Mouse (Mus musculus): ENCODE results near the gene Ripor3. TPM values are rescaled to one million over a fixed set of nuclear protein-coding genes. Genes with fewer than 3 reads are reported as not detected.

The Ripor3 gene
- polyA plus RNA-seq, 1 experiment from 2014 or later = 2.9 TPM

DNA sequence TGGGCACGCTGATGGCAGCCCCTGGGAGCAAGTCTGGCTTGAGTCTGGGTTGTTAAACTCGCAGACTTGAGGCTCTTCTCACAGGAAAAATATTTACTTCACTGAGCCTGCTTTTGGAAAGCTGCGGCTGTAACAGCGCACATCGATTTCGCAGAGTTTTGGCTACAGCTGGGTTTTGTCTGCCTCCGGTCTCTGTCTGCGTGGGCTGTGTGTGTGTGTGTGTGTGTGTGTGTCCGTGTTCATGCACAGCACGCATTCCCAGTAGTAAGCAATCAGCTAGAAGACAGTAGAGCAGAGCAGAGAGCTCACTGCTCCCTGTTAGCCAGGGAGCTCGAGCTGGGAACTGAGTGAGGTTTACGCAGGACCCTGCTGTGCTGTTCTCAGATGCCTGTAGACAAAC, 14.8 kb upstream of the Ripor3 start:
- no peak overlapping the region for H3K4me2 ChIP-seq
- 76% methylated on average over 12 of the region's 12 CpGs for WGBS (ENCODE audit: insufficient replicate concordance)
- ATAC-seq = no peak
- peak overlapping the region; percentile 9; the same call in 1 of the 2 replicates for H3K27ac ChIP-seq
- H3K36me3 ChIP-seq = 0 out of 2 replicates have a peak, but pooled peaks cover 3% of the 10 kb centered on the region
- H3K4me1 ChIP-seq = peaks cover 21% of the 10 kb centered on the region
- no peak overlapping the region for H3K4me3 ChIP-seq
- no peak overlapping the region for H3K9ac ChIP-seq
- peaks cover 8% of the 10 kb centered on the region for H3K9me3 ChIP-seq (replicated peaks)
- H3K27me3 ChIP-seq (replicated peaks) = no peaks in the 10 kb centered on the region

DNA sequence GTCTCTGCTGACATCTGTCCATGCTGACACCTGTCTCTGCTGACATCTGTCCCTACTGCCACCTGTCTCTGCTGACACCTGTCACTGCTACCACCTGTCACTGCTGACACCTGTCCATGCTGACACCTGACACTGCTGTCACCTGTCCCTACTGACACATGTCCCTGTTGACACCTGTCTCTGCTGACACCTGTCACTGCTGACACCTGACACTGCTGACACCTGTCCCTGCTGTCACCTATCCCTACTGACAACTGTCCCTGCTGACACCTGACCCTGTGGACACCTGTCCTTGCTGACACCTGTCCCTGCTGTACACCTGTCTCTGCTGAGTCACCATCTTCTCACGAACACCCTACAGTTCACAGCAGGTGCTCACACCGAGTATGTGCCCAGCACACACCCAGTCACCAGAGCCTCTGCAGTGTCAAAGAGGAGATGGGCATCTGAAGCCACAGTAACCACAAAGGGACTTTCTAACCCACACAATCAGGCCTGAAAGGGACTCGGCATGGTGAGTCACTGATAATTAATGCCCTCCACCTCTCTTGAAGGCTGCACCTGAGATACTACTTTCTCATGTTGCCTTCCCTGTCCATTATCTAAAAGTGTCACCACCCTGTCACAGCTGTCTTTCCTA, 13.5 kb upstream of the Ripor3 start:
- ATAC-seq = peak; percentile 44; the same call in 1 of the 2 replicates
- 21% methylated on average over 3 of the region's 3 CpGs for WGBS (ENCODE audit: insufficient replicate concordance)
- H3K4me2 ChIP-seq = no peak overlapping the region
- no peak overlapping the region for H3K9ac ChIP-seq
- no peak overlapping the region for H3K27ac ChIP-seq
- no peak overlapping the region for H3K4me3 ChIP-seq
- H3K36me3 ChIP-seq = 0 out of 2 replicates have a peak, but pooled peaks cover 3% of the 10 kb centered on the region
- peaks cover 6% of the 10 kb centered on the region for H3K9me3 ChIP-seq (replicated peaks)
- no peaks in the 10 kb centered on the region for H3K27me3 ChIP-seq (replicated peaks)
- peaks cover 21% of the 10 kb centered on the region for H3K4me1 ChIP-seq

DNA sequence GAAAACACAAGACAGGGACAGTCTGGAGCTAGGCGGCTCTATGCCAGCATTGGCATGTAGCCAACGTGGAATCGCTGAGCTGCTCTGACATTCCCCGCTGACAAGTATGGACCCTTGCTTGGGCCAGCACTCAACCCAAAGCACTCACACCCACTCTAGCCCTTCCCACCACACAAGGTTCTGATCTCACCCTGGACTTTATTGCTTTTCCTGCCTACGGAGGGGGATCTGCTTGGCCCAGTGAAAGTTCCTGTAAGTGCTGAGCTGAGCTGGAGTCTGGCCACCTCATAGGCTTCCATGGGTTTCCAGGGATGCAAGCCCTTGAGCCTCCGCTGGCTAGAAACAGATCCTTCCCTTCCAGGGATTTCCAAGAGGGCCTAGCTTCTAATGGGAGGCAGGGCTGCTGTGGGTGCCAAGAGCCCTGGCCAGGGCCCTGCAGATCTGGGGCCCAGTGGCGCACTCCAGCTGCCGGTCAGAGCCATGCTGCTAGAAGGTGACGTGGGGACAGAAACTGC, 8.8 kb upstream of the Ripor3 start:
- Histone ChIP-seq H3K4me3 (no peak overlapping the region), H3K9ac (no peak overlapping the region), H3K27ac (no peak overlapping the region), H3K4me1 (peaks cover 30% of the 10 kb centered on the region), H3K4me2 (no peak overlapping the region), H3K9me3 (replicated peaks) (no peaks in the 10 kb centered on the region), H3K36me3 (0 out of 2 replicates have a peak, but pooled peaks cover 3% of the 10 kb centered on the region), H3K27me3 (replicated peaks) (no peaks in the 10 kb centered on the region)
- ATAC-seq = no peak
- WGBS (ENCODE audit: insufficient replicate concordance) = 82% methylated on average over 9 of the region's 9 CpGs

DNA sequence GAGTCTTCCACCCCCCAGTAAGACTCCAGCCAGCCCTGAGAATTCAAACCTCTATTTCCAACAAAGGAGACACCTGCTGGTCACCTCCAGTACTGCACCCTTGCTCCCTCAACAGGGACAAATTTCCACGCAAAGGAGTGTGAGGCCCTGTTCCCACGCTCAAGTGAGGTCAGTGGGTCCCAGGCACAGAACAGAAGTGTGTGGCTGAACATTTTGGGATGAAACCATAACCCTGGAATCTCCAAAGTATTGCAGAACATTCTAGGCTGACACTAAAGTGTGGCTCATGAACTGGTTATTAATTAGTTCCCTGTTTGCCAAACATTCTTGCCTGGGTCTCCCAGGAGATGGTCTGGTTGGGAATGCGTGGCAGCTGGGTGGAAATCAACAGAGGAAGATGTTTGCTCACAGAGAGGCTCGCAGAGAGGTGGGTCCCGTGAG, 6.6 kb upstream of the Ripor3 start:
- H3K27me3 ChIP-seq (replicated peaks) = no peaks in the 10 kb centered on the region
- H3K9me3 ChIP-seq (replicated peaks) = no peaks in the 10 kb centered on the region
- no peak overlapping the region for H3K27ac ChIP-seq
- no peak for ATAC-seq
- 0 out of 2 replicates have a peak, but pooled peaks cover 3% of the 10 kb centered on the region for H3K36me3 ChIP-seq
- H3K4me3 ChIP-seq = no peak overlapping the region
- H3K4me1 ChIP-seq = peaks cover 11% of the 10 kb centered on the region
- no peak overlapping the region for H3K4me2 ChIP-seq
- no peak overlapping the region for H3K9ac ChIP-seq
- 40% methylated on average over 5 of the region's 5 CpGs for WGBS (ENCODE audit: insufficient replicate concordance)

DNA sequence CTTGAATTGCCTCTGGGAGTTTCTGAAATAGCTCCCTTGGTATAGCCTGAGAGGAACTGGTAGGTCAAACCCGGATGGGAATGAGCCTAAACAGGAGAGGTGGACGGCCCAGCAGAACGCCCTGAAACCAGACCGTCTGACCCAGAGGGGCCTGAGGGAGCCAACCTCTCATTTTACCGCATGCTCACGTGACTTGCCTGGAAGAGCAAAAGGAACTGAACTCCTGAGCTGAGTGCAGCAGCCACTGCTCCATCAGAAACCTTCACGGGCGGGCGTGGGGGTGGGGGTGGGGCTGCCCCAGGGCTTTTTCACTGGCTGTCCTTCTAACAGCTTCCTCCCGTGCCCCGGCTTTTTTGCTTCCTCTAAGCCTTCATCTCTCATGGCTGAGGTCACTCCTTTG, 475 bp upstream of the Ripor3 start:
- no peaks in the 10 kb centered on the region for H3K36me3 ChIP-seq
- no peak overlapping the region for H3K9ac ChIP-seq
- WGBS (ENCODE audit: insufficient replicate concordance) = 34% methylated on average over 11 of the region's 11 CpGs

DNA sequence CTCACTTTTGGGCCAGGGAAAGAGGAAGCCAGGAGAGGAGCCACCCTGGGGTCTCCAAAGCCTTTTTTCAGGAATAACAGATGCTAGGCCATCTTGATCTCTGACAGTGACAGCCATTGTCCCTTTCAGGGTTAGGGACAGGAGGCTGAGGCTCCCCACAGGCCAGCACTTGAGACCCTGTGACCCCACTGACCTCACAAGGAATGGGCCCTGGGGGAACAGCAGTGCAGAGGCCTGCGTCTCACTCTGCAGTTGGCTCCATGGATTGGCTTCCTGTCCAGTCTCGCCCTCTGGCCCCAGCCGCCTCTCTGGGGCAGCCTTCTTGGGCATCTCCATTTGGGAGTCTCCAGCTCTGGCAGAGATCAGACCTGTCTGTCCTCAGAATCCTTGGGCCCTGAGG, 2.3 kb downstream of the Ripor3 start:
- peaks cover 31% of the 10 kb centered on the region for H3K4me1 ChIP-seq

More for the DNA sequence above, 475 bp upstream of the Ripor3 start:
- Histone ChIP-seq H3K9me3 (replicated peaks) (no peaks in the 10 kb centered on the region), H3K4me1 (peaks cover 22% of the 10 kb centered on the region), H3K4me3 (no peak overlapping the region), H3K27me3 (replicated peaks) (no peaks in the 10 kb centered on the region), H3K27ac (no peak overlapping the region), H3K4me2 (no peak overlapping the region)
- no peak for ATAC-seq

DNA sequence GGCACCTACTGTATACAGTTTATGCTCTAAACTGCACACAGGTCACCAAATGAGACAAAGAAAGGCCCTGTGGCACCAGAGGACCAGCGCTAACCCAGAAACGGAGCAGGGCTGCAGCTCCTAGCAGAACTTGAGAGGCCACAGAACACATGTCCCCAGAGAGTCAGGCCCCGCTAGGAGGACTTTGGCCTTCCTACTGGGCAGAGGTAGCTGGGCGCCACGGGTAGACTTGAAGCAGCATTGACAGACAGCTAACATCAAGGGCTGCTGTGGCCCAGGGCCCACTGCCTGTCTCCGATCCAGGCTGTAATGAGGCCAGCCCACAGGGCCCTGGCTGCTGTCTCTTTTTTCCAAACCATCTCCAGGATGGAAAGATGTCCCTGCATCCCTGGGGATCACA, 3.9 kb downstream of the Ripor3 start:
- H3K27ac ChIP-seq = no peak overlapping the region

More for the DNA sequence above, 2.3 kb downstream of the Ripor3 start:
- no peak overlapping the region for H3K9ac ChIP-seq
- no peak overlapping the region for H3K27ac ChIP-seq
- no peaks in the 10 kb centered on the region for H3K36me3 ChIP-seq
- H3K27me3 ChIP-seq (replicated peaks) = no peaks in the 10 kb centered on the region
- WGBS (ENCODE audit: insufficient replicate concordance) = 85% methylated on average over 3 of the region's 3 CpGs
- H3K4me3 ChIP-seq = no peak overlapping the region
- ATAC-seq = no peak
- no peaks in the 10 kb centered on the region for H3K9me3 ChIP-seq (replicated peaks)
- no peak overlapping the region for H3K4me2 ChIP-seq

DNA sequence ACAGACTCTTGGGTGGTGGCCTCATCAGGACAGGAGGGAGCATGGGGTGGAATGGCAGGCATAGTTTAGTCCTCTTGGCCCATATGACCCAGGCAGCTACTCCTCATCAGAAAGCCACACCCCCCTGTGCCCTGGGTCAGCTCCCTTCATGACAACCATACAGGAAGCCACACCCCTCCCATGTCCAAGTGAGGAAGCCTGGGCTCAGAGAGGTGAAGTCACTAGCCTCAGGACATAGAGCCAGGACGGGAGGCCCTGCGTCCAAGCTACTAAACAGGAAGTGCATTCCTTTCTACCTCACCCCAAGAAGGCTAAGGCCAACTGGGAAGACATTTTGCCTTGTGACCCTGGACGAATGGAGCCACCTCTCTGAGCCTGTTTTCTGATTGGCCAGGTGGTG, 4.8 kb downstream of the Ripor3 start:
- WGBS (ENCODE audit: insufficient replicate concordance) = 11% methylated on average over 3 of the region's 3 CpGs
- Histone ChIP-seq H3K9ac (no peak overlapping the region), H3K27ac (no peak overlapping the region), H3K4me2 (no peak overlapping the region), H3K36me3 (0 out of 2 replicates have a peak, but pooled peaks cover 1% of the 10 kb centered on the region), H3K4me1 (peaks cover 31% of the 10 kb centered on the region), H3K9me3 (replicated peaks) (no peaks in the 10 kb centered on the region), H3K4me3 (no peak overlapping the region), H3K27me3 (replicated peaks) (no peaks in the 10 kb centered on the region)
- no peak for ATAC-seq

More for the DNA sequence above, 3.9 kb downstream of the Ripor3 start:
- Histone ChIP-seq H3K9me3 (replicated peaks) (no peaks in the 10 kb centered on the region), H3K9ac (no peak overlapping the region), H3K4me2 (no peak overlapping the region), H3K27me3 (replicated peaks) (no peaks in the 10 kb centered on the region), H3K4me1 (peaks cover 31% of the 10 kb centered on the region), H3K36me3 (no peaks in the 10 kb centered on the region), H3K4me3 (no peak overlapping the region)
- ATAC-seq = no peak
- WGBS (ENCODE audit: insufficient replicate concordance) = 63% methylated on average over 6 of the region's 6 CpGs

DNA sequence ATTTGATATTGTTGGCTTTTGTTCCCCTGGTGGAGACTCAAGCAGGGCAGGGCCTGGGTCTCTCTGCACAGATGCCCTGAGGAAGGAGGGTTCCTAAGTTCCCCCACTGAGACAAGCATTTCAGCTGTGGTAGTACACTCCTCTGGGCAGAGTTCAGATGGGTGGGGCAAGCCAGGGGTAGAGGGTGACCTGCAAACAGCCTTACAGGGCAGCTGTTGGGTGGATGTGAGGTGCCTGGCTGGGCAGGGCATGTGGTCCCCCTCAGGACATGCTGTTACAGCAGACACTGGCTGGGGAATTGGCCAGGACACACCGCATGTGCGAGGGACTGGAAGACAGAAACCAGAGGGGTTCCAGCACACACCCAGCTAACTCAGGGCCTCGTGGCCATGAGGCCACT, 5.4 kb downstream of the Ripor3 start:
- Histone ChIP-seq H3K9ac (no peak overlapping the region), H3K4me2 (no peak overlapping the region), H3K4me1 (peaks cover 26% of the 10 kb centered on the region), H3K9me3 (replicated peaks) (no peaks in the 10 kb centered on the region), H3K4me3 (no peak overlapping the region), H3K27me3 (replicated peaks) (no peaks in the 10 kb centered on the region), H3K36me3 (peaks cover 7% of the 10 kb centered on the region), H3K27ac (no peak overlapping the region)
- 76% methylated on average over 3 of the region's 3 CpGs for WGBS (ENCODE audit: insufficient replicate concordance)
- ATAC-seq = no peak

DNA sequence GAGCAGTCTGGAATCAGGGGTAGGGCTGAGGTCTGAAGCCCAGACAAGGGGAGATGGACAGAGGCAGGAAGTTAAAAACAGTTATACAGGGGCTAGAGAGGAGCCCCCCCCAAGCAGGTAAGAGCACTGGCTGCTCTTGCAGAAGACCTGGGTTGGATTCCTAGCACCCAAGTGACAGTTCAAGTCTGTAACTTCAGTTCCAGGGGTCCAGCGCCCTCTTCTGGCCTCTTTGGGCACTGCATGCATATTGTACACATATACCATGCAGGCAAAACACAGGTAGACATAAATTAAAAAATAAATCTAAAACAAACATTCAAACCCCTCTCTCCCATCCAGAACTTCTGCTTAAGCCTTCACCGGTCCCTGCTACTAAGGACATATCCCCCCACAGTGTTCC, 6.0 kb downstream of the Ripor3 start:
- H3K4me3 ChIP-seq = no peak overlapping the region
- no peak for ATAC-seq
- no peaks in the 10 kb centered on the region for H3K9me3 ChIP-seq (replicated peaks)
- no peak overlapping the region for H3K4me2 ChIP-seq
- H3K36me3 ChIP-seq = peaks cover 8% of the 10 kb centered on the region
- no peak overlapping the region for H3K9ac ChIP-seq
- 51% methylated on average over 2 of the region's 2 CpGs for WGBS (ENCODE audit: insufficient replicate concordance)
- H3K4me1 ChIP-seq = peaks cover 25% of the 10 kb centered on the region
- H3K27me3 ChIP-seq (replicated peaks) = no peaks in the 10 kb centered on the region
- H3K27ac ChIP-seq = no peak overlapping the region

DNA sequence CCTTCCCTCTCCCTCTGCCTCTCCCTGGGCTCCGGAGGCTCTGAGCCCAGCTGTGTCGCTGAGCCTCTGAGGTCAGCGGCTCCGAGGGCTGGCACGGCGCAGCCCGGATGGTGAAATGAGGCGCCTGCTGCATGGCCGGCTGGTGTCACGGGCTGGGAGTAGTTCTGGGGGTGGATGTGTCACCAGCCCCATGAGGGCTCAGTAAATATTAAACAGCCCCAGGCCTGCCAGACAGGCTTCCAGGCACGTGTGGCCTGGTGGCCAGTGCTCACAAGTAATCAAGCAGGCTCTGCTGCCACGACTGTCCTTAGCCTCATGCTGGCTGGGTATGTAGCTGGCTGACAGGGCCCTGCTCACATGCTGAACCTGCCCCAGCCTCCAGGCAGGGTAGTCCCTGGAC, 7.0 kb downstream of the Ripor3 start:
- Histone ChIP-seq H3K27ac (no peak overlapping the region), H3K4me2 (no peak overlapping the region), H3K4me3 (no peak overlapping the region), H3K36me3 (peaks cover 8% of the 10 kb centered on the region), H3K9ac (no peak overlapping the region), H3K4me1 (peaks cover 25% of the 10 kb centered on the region), H3K27me3 (replicated peaks) (no peaks in the 10 kb centered on the region), H3K9me3 (replicated peaks) (no peaks in the 10 kb centered on the region)
- 62% methylated on average over 12 of the region's 12 CpGs for WGBS (ENCODE audit: insufficient replicate concordance)
- ATAC-seq = 0 out of 2 replicates have a peak, but pooled peaks have one; percentile 6

DNA sequence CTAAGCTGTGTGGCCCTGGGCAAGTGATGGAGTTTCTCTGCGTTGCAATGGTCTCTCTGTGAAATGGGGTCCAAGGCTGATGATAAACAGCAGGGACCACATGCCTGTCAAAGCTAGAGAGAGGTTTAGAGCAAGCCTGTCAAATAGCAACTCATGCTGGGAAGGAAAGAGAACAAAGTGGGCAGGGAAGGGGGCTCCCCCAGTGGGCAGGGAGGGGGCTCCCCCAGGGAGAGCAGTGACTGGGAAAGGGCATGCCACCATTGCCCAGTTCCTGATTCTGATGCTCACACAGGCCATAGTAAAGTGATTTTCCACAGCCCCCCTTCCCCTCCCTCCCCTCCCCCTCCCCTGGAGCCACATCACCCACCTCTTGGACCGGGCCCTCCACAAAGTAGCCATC, 7.5 kb downstream of the Ripor3 start:
- no peak overlapping the region for H3K4me2 ChIP-seq
- no peak overlapping the region for H3K27ac ChIP-seq
- no peak overlapping the region for H3K9ac ChIP-seq
- 0 out of 2 replicates have a peak, but pooled peaks have one; percentile 1 for ATAC-seq
- H3K4me3 ChIP-seq = no peak overlapping the region
- WGBS (ENCODE audit: insufficient replicate concordance) = 75% methylated on average over 2 of the region's 2 CpGs
- H3K9me3 ChIP-seq (replicated peaks) = no peaks in the 10 kb centered on the region
- H3K27me3 ChIP-seq (replicated peaks) = no peaks in the 10 kb centered on the region; the same call in 1 of the 2 replicates
- H3K4me1 ChIP-seq = peaks cover 30% of the 10 kb centered on the region
- peaks cover 8% of the 10 kb centered on the region for H3K36me3 ChIP-seq

All from liver, embryonic 12.5 days (tissue).